In genomic region chr9:49268949-49269348, GRCm38 (mm10) we compare ENCODE assay signal across 12 mouse cellular contexts.
A peak's percentile ranks its signal among the peaks of the same experiment; 100 is the strongest.
DNase-seq lines count a peak whose midpoint lies in the region.
"Had no signal": no experiment of that assay in that cellular context is flagged by ENCODE, and none has a peak within 500 bp of the region (broad histone marks: within the 10 kb centered on the region; RNA-seq: fewer than 3 reads in every experiment).

No protein-coding gene starts in this region.

- DNase-seq in cerebellum, adult 11 months = peak; percentile 2
- no peak for DNase-seq in cerebellum, adult 11-12 months
- peak; percentile 4 for DNase-seq in embryo, embryonic 11 days
- no peak for DNase-seq in embryo, embryonic 9.5 days (ENCODE audit: extremely low spot score)
- peak; percentile 3 for DNase-seq in 3134 (ENCODE audit: extremely low read depth, insufficient read length, low spot score)
- DNase-seq in retina, embryonic 14.5 days (ENCODE audit: low spot score) = peak; percentile 56
- DNase-seq in c-Kit-positive CD71-positive TER-119-positive erythroid progenitor cells, embryonic 14.5 days (ENCODE audit: low spot score) = no peak
- DNase-seq: adrenal gland, postnatal 14 days; gastrocnemius, postnatal 10 days; heart, adult 2 months; heart, postnatal 14 days; kidney, adult 18-20 months had no signal

Comparison
In these comparisons a context has a peak if more than half of its experiments do, and no peak if none do; other contexts are left out.
1. DNase-seq: peak in cerebellum, adult 11 months (single experiment), embryo, embryonic 11 days (single experiment), 3134 (single experiment) and retina, embryonic 14.5 days (single experiment); none in cerebellum, adult 11-12 months (single experiment), embryo, embryonic 9.5 days (single experiment) and c-Kit-positive CD71-positive TER-119-positive erythroid progenitor cells, embryonic 14.5 days (single experiment).